Mouse (Mus musculus): ENCODE results near the gene Gpatch8.

Gene Gpatch8

GRCm38 (mm10) chr11:102434816-102435705 lies 121.1 kb downstream of the Gpatch8 start:
- no peak for DNase-seq (ENCODE audit: low spot score in 2 of 2)

GRCm38 (mm10) chr11:102434406-102434805 lies 121.8 kb downstream of the Gpatch8 start:
- DNase-seq (ENCODE audit: low spot score in 2 of 2): peak; percentile 81 to 87

GRCm38 (mm10) chr11:102433866-102434265 lies 122.3 kb downstream of the Gpatch8 start:
- no peak for DNase-seq (ENCODE audit: low spot score in 2 of 2)

GRCm38 (mm10) chr11:102432896-102433295 lies 123.3 kb downstream of the Gpatch8 start:
- DNase-seq (ENCODE audit: low spot score in 2 of 2): no peak

- DNase-seq (ENCODE audit: low spot score in 2 of 2): peak in 1 of 2 experiments; percentile 24
Measured at GRCm38 (mm10) chr11:102432115-102432843, 123.9 kb downstream of the Gpatch8 start.

GRCm38 (mm10) chr11:102431728-102432114 lies 124.5 kb downstream of the Gpatch8 start:
- DNase-seq (ENCODE audit: low spot score in 2 of 2): no peak

- peak in 1 of 2 experiments; percentile 78 for DNase-seq (ENCODE audit: low spot score in 2 of 2)
Measured at GRCm38 (mm10) chr11:102431018-102431645, 125.1 kb downstream of the Gpatch8 start.

- DNase-seq (ENCODE audit: low spot score in 2 of 2): peak; percentile 87 to 93
Measured at GRCm38 (mm10) chr11:102430121-102431017, 125.8 kb downstream of the Gpatch8 start, which contains the start of gene Grn. Gene Grn (plus strand): TSS chr11:102430315.

- DNase-seq (ENCODE audit: low spot score in 2 of 2): no peak
Measured at GRCm38 (mm10) chr11:102429551-102429950, 126.6 kb downstream of the Gpatch8 start.

GRCm38 (mm10) chr11:102428981-102429540 lies 127.1 kb downstream of the Gpatch8 start:
- DNase-seq (ENCODE audit: low spot score in 2 of 2): no peak
